Mouse (Mus musculus): ENCODE results near the gene Ccnb1.

DNA sequence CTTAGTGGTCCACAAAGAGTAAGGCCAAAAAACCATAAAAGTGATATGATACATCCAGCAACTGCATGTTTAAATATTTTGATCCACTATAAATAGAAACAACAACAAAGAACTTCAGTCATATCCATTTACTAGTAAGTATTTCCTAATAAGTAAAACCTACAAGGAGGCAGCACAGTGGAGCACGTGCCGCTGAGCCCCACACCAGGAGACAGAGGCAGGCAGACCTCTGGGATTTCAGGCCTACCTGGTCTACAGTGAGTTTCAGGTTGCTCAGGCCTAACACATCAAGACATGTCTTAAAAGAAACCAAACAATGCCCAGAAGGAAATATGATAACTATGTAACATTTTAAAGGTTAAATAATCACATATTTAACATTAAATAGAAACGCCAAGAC is 38.5 kb upstream of the Ccnb1 start:
- no peak for TF ChIP-seq POLR2A (IDR thresholded peaks at IDR 0.05; ENCODE audit: low read depth, low read length)
- TF ChIP-seq CTCF (IDR thresholded peaks at IDR 0.05; ENCODE audit: extremely low read depth, insufficient read length, insufficient replicate concordance, low read depth, low read length): no peak
